Mouse (Mus musculus) MEL (cell line): Measurements from ENCODE around the gene Plekhb2. TPM values are rescaled to one million over a fixed set of nuclear protein-coding genes. Genes with fewer than 3 reads are reported as not detected.

Experiments
- DNase-seq: peaks from one replicate; pipeline ENCODE4 v3.0.0; 2011; ENCODE audit warnings: low read depth, low spot score
- H3K27ac ChIP-seq: 2 replicates; pipeline ENCODE4 v1.5.1; 2012; ENCODE audit warnings: low read depth, mild to moderate bottlenecking, control low read depth, low read length, moderate library complexity; ENCODE audit not compliant: control insufficient read depth
- H3K27me3 ChIP-seq, 2 experiments: fragments of 150-350 bp in 1 of 2; sonication (generic) in 1 of 2; 2 replicates each; pipeline ENCODE4 v1.6.1; 2012; ENCODE audit warnings: low read length in 2 of 2, mild to moderate bottlenecking in 2 of 2, improper control_type of control experiment in 1 of 2, moderate library complexity in 1 of 2; ENCODE audit not compliant: insufficient read depth in 2 of 2, control insufficient read depth in 1 of 2
- H3K36me3 ChIP-seq, 2 experiments: 2 replicates each; pipeline ENCODE4 v1.6.1; 2012 to 2014; ENCODE audit warnings: low read length in 2 of 2, improper control_type of control experiment in 1 of 2, inconsistent platforms in 1 of 2, mild to moderate bottlenecking in 1 of 2; ENCODE audit not compliant: insufficient read depth in 2 of 2, control insufficient read depth in 1 of 2
- H3K4me1 ChIP-seq, 2 experiments: fragments of 150-350 bp in 1 of 2; sonication (generic) in 1 of 2; 2 replicates each; pipeline ENCODE4 v1.6.1; 2012; ENCODE audit warnings: low read length in 2 of 2, improper control_type of control experiment in 1 of 2, mild to moderate bottlenecking in 1 of 2; ENCODE audit not compliant: insufficient read depth in 2 of 2, control insufficient read depth in 1 of 2
- H3K4me3 ChIP-seq, 2 experiments: fragments of 150-350 bp in 1 of 2; sonication (generic) in 1 of 2; 2 replicates each; pipeline ENCODE4 v1.5.1; 2012; ENCODE audit warnings: low read depth in 2 of 2, low read length in 2 of 2, mild to moderate bottlenecking in 2 of 2, moderate library complexity in 2 of 2, control low read depth in 1 of 2, improper control_type of control experiment in 1 of 2; ENCODE audit not compliant: control insufficient read depth in 1 of 2, insufficient read depth in 1 of 2
- H3K79me2 ChIP-seq: 2 replicates; pipeline ENCODE4 v1.6.1; 2012; ENCODE audit warnings: mild to moderate bottlenecking, low read length, moderate library complexity; ENCODE audit not compliant: control insufficient read depth, poor library complexity, insufficient read depth
- H3K9ac ChIP-seq: 2 replicates; pipeline ENCODE4 v1.6.1; 2012; ENCODE audit warnings: low read depth, mild to moderate bottlenecking, control low read depth, low read length, moderate library complexity; ENCODE audit not compliant: control insufficient read depth, poor library complexity, severe bottlenecking
- H3K9me3 ChIP-seq: fragments of 150-350 bp; sonication (generic); replicated peaks from 2 replicates; pipeline ENCODE4 v1.6.1; 2012; ENCODE audit warnings: mild to moderate bottlenecking, low read length, improper control_type of control experiment, moderate library complexity; ENCODE audit not compliant: insufficient read depth
- BHLHE40 ChIP-seq: IDR thresholded peaks from 2 replicates; pipeline ENCODE4 v1.6.1; 2012; ENCODE audit warnings: low read depth, mild to moderate bottlenecking, inconsistent platforms, low read length, improper control_type of control experiment, borderline replicate concordance
- CHD2 ChIP-seq: IDR thresholded peaks from 2 replicates; pipeline ENCODE4 v1.6.1; 2011; ENCODE audit warnings: low read length, improper control_type of control experiment
- CTCF ChIP-seq, 3 experiments: IDR thresholded peaks in 2 of 3; conservative IDR thresholded peaks in 1 of 3; 2 replicates each; pipeline ENCODE4 v1.5.1; 2011 to 2012; ENCODE audit warnings: low read length in 3 of 3, low read depth in 2 of 3, mild to moderate bottlenecking in 2 of 3, improper control_type of control experiment in 1 of 3, inconsistent platforms in 1 of 3, mixed read lengths in 1 of 3, moderate library complexity in 1 of 3; ENCODE audit not compliant: control insufficient read depth in 1 of 3, insufficient read depth in 1 of 3, poor library complexity in 1 of 3, severe bottlenecking in 1 of 3
- ELF1 ChIP-seq: IDR thresholded peaks from 2 replicates; pipeline ENCODE4 v1.6.1; 2014; ENCODE audit warnings: low read depth, mild to moderate bottlenecking, inconsistent platforms, low read length, improper control_type of control experiment, moderate library complexity
- JUND ChIP-seq: IDR thresholded peaks from 2 replicates; pipeline ENCODE4 v1.6.1; 2011; ENCODE audit warnings: low read depth, mild to moderate bottlenecking, improper control_type of control experiment, low read length
- MAZ ChIP-seq: IDR thresholded peaks from 2 replicates; pipeline ENCODE4 v1.6.1; 2012; ENCODE audit warnings: low read depth, mild to moderate bottlenecking, inconsistent platforms, low read length, improper control_type of control experiment
- MXI1 ChIP-seq: IDR thresholded peaks from 2 replicates; pipeline ENCODE4 v1.6.1; 2011; ENCODE audit warnings: mild to moderate bottlenecking, low read depth, low read length, improper control_type of control experiment
- MYB ChIP-seq: IDR thresholded peaks from 2 replicates; pipeline ENCODE4 v1.6.1; 2011; ENCODE audit warnings: mild to moderate bottlenecking, low read depth, low read length, improper control_type of control experiment
- NRF1 ChIP-seq: IDR thresholded peaks from 2 replicates; pipeline ENCODE4 v1.6.1; 2014; ENCODE audit warnings: low read depth, mild to moderate bottlenecking, inconsistent platforms, low read length, improper control_type of control experiment, moderate library complexity; ENCODE audit not compliant: poor library complexity, insufficient read depth, severe bottlenecking
- POLR2A ChIP-seq, 2 experiments: IDR thresholded peaks; 2 replicates each; pipeline ENCODE4 v1.6.1; 2011 to 2012; ENCODE audit warnings: low read length in 2 of 2, mild to moderate bottlenecking in 2 of 2, control low read depth in 1 of 2, improper control_type of control experiment in 1 of 2, low read depth in 1 of 2, moderate library complexity in 1 of 2; ENCODE audit not compliant: control insufficient read depth in 1 of 2, insufficient read depth in 1 of 2, poor library complexity in 1 of 2
- RAD21 ChIP-seq: IDR thresholded peaks from 2 replicates; pipeline ENCODE4 v1.6.1; 2011; ENCODE audit warnings: mild to moderate bottlenecking, low read depth, low read length, improper control_type of control experiment
- SIN3A ChIP-seq: IDR thresholded peaks from 2 replicates; pipeline ENCODE4 v1.6.1; 2012; ENCODE audit warnings: low read length, improper control_type of control experiment, inconsistent platforms
- SMC3 ChIP-seq: IDR thresholded peaks from 2 replicates; pipeline ENCODE4 v1.6.1; 2011; ENCODE audit warnings: low read depth, low read length, improper control_type of control experiment
- TBP ChIP-seq: IDR thresholded peaks from 2 replicates; pipeline ENCODE4 v1.8.0; 2011; ENCODE audit warnings: low read depth, low read length, improper control_type of control experiment
- USF2 ChIP-seq, 2 experiments: IDR thresholded peaks; 2 replicates each; pipeline ENCODE4 v1.6.1; 2011 to 2012; ENCODE audit warnings: improper control_type of control experiment in 2 of 2, low read length in 2 of 2, borderline replicate concordance in 1 of 2, inconsistent platforms in 1 of 2, low read depth in 1 of 2, mild to moderate bottlenecking in 1 of 2; ENCODE audit not compliant: insufficient read depth in 1 of 2
- ZC3H11A ChIP-seq: IDR thresholded peaks from 2 replicates; pipeline ENCODE4 v1.6.1; 2012; ENCODE audit warnings: low read depth, mild to moderate bottlenecking, inconsistent platforms, low read length, improper control_type of control experiment
- polyA plus RNA-seq, 2 experiments: library from polyadenylated mRNA; stranded (reverse) in 1 of 2; unstranded in 1 of 2; fragments of >175 nt in 1 of 2; fragments of >200 nt in 1 of 2; gene quantifications; 2 replicates each; pipeline versions ENCODE4 v1.2.1 to v1.2.4; 2012; ENCODE audit warnings: low replicate concordance in 2 of 2, low read depth in 1 of 2; ENCODE audit not compliant: insufficient read length in 2 of 2, insufficient read depth in 1 of 2, missing spikeins in 1 of 2
- total RNA-seq: library from RNA; depleted of rRNA; stranded (reverse); fragments of 300-350 nt; gene quantifications from 2 replicates; pipeline ENCODE4 v1.2.3, GENCODE M21; 2012

Gene Plekhb2
- total and polyA plus RNA-seq, 3 experiments: 16.8 to 22.2 TPM; not detected in 1

GRCm38 (mm10) chr1:34891559-34892289 lies 41.9 kb downstream of the Plekhb2 start:
- Histone ChIP-seq H3K27ac (no peak overlapping the region), H3K4me3 (no peak overlapping the region), H3K27me3 (no peaks in the 10 kb centered on the region), H3K9me3 (no peaks in the 10 kb centered on the region), H3K79me2 (no peaks in the 10 kb centered on the region), H3K9ac (no peak overlapping the region), H3K36me3 (no peaks in the 10 kb centered on the region), H3K4me1 (0 out of 4 replicates have a peak, but pooled peaks cover 0 to 4% of the 10 kb centered on the region in 2 experiments)
- peak; percentile 72 for DNase-seq
- peak; percentile 87 for TF ChIP-seq RAD21
- TF ChIP-seq MYB: no peak
- peak; percentile 76 for TF ChIP-seq SMC3
- TF ChIP-seq POLR2A (IDR thresholded peaks at IDR 0.05; ENCODE audit: control insufficient read depth in 1 of 2, insufficient read depth in 1 of 2, low read depth in 1 of 2, low read length in 2 of 2, poor library complexity in 1 of 2): no peak
- peak; percentile 65 for TF ChIP-seq ZC3H11A
- TF ChIP-seq MXI1: peak; percentile 38; the same call in 1 of the 2 replicates
- 0 out of 2 replicates have a peak, but pooled peaks have one; percentile 23 for TF ChIP-seq SIN3A
- TF ChIP-seq CHD2: no peak
- peak; percentile 29 to 85 (median 84); a peak in 5 of 6 replicates for TF ChIP-seq CTCF (IDR thresholded peaks at IDR 0.05 in 2 of 3, conservative IDR thresholded peaks at IDR 0.05 in 1 of 3; ENCODE audit: control insufficient read depth in 1 of 3, insufficient read depth in 1 of 3, low read depth in 2 of 3, low read length in 3 of 3, poor library complexity in 1 of 3, severe bottlenecking in 1 of 3)

GRCm38 (mm10) chr1:34892466-34892865 lies 42.7 kb downstream of the Plekhb2 start:
- no peak for DNase-seq
- TF ChIP-seq ELF1 (no peak), USF2 (IDR thresholded peaks at IDR 0.05; ENCODE audit: borderline replicate concordance in 1 of 2, insufficient read depth in 1 of 2, low read depth in 1 of 2, low read length in 2 of 2) (no peak), NRF1 (no peak), JUND (no peak), TBP (no peak), BHLHE40 (no peak), MAZ (no peak)
- TF ChIP-seq, all 39 proteins: peak for 0
- Histone ChIP-seq H3K9ac (no peak overlapping the region), H3K4me3 (no peak overlapping the region), H3K4me1 (0 out of 4 replicates have a peak, but pooled peaks cover 0 to 4% of the 10 kb centered on the region in 2 experiments), H3K9me3 (no peaks in the 10 kb centered on the region), H3K79me2 (no peaks in the 10 kb centered on the region), H3K27ac (no peak overlapping the region), H3K36me3 (no peaks in the 10 kb centered on the region), H3K27me3 (no peaks in the 10 kb centered on the region)
